Mouse (Mus musculus) lung, embryonic 15.5 days (tissue): ENCODE measurements around the gene Crcp. TPM values are rescaled to one million over a fixed set of nuclear protein-coding genes. Genes with fewer than 3 reads are reported as not detected.

Experiments
- ATAC-seq: fragments of 200-750 bp; cut with Nextera tagmentation; 2 replicates; pipeline ENCODE4 v1.8.0; 2017; ENCODE audit warnings: moderate number of reproducible peaks, borderline replicate concordance; ENCODE audit not compliant: low FRiP score, low TSS enrichment; ENCODE audit errors: extremely low read depth
- H3K27ac ChIP-seq: fragments of 300-500 bp; sonication (generic); 2 replicates; pipeline ENCODE4 v1.5.1; 2015; ENCODE audit warnings: moderate library complexity, mild to moderate bottlenecking, inconsistent platforms
- H3K27me3 ChIP-seq: fragments of 300-500 bp; sonication (generic); 2 replicates; pipeline ENCODE4 v1.6.1; 2015; ENCODE audit warnings: inconsistent platforms
- H3K36me3 ChIP-seq: fragments of 300-500 bp; sonication (generic); 2 replicates; pipeline ENCODE4 v1.6.1; 2015; ENCODE audit warnings: inconsistent platforms
- H3K4me1 ChIP-seq: fragments of 300-500 bp; sonication (generic); 2 replicates; pipeline ENCODE4 v1.6.1; 2015; ENCODE audit warnings: inconsistent platforms
- H3K4me2 ChIP-seq: fragments of 300-500 bp; sonication (generic); 2 replicates; pipeline ENCODE4 v1.6.1; 2015; ENCODE audit warnings: inconsistent platforms, mild to moderate bottlenecking, moderate library complexity
- H3K4me3 ChIP-seq: fragments of 300-500 bp; sonication (generic); 2 replicates; pipeline ENCODE4 v1.5.1; 2015; ENCODE audit warnings: mild to moderate bottlenecking, inconsistent platforms
- H3K9ac ChIP-seq: fragments of 300-500 bp; sonication (generic); 2 replicates; pipeline ENCODE4 v1.6.1; 2015; ENCODE audit warnings: inconsistent platforms
- H3K9me3 ChIP-seq: fragments of 300-500 bp; sonication (generic); 2 replicates; pipeline ENCODE4 v1.6.1; 2016; ENCODE audit warnings: inconsistent platforms
- WGBS: fragments of 180-500 bp; shearing (Covaris S2); methylation state at CpG from one replicate; pipeline ENCODE4 v1.1.7; 2015; 5-methylcytosine and 5-hydroxymethylcytosine counted together
- polyA plus RNA-seq: library from polyadenylated mRNA; unstranded; fragments of >200 nt; fragmentation: Nextera tagmentation; extraction: Ambion mirVana; gene quantifications from 2 replicates; pipeline ENCODE4 v1.2.1, GENCODE M21; 2015

The Crcp gene
- polyA plus RNA-seq, 1 experiment from 2014 or later, result 40.1 TPM

DNA sequence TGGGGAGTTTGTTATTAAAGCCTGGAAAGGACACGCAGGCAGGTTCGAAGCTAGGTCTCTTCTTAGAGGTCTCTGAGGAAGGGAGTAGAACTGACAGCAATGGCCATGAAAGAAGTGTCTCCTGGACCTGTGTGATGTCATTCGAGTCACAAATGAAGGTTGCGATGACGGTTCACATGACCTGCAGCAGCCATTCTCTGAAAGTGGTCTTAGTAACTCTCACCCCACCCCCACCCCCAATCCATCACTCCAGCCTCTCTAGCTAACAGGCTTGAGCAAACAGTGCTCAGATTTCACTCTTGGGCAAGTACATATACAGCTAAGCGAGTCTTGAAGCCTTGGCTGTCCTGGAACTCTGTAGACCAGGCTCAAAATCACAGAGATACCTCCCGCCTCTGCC, 25.9 kb upstream of the Crcp start:
- H3K4me1 ChIP-seq, result peaks cover 21% of the 10 kb centered on the region
- no peaks in the 10 kb centered on the region for H3K9me3 ChIP-seq
- no peaks in the 10 kb centered on the region for H3K36me3 ChIP-seq
- WGBS, result 15% methylated on average over 7 of the region's 7 CpGs
- H3K9ac ChIP-seq, result peak overlapping the region; percentile 72
- peak; percentile 43; the same call in 1 of the 2 replicates for ATAC-seq
- H3K4me3 ChIP-seq, result peak overlapping the region; percentile 62
- peak overlapping the region; percentile 86 for H3K27ac ChIP-seq
- no peaks in the 10 kb centered on the region for H3K27me3 ChIP-seq
- peak overlapping the region; percentile 81 for H3K4me2 ChIP-seq

DNA sequence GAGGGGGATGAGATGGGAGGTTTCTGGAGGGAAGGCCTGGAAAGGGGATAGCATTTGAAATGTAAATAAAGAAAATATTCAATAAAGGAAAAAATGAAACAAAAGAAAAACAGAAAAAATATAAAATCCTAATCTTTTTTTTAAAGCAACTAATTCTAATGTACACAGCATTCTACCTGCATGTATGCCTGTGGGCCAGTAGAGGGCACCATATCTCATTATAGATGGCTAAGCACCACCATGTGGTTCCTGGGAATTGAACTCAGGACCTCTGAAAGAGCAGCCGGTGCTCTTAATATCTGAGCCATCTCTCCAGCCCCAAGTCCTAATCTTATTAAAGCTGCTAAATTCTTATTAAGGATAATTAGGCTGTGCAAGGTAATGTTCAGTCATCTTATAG, 21.7 kb upstream of the Crcp start:
- WGBS, result 86% methylated on average over 1 of the region's 1 CpGs
- Histone ChIP-seq H3K36me3 (peaks cover 8% of the 10 kb centered on the region; the same call in 1 of the 2 replicates), H3K27ac (no peak overlapping the region), H3K4me1 (peaks cover 9% of the 10 kb centered on the region), H3K4me3 (no peak overlapping the region), H3K9me3 (0 out of 2 replicates have a peak, but pooled peaks cover 2% of the 10 kb centered on the region), H3K4me2 (no peak overlapping the region), H3K9ac (no peak overlapping the region), H3K27me3 (no peaks in the 10 kb centered on the region)
- no peak for ATAC-seq

DNA sequence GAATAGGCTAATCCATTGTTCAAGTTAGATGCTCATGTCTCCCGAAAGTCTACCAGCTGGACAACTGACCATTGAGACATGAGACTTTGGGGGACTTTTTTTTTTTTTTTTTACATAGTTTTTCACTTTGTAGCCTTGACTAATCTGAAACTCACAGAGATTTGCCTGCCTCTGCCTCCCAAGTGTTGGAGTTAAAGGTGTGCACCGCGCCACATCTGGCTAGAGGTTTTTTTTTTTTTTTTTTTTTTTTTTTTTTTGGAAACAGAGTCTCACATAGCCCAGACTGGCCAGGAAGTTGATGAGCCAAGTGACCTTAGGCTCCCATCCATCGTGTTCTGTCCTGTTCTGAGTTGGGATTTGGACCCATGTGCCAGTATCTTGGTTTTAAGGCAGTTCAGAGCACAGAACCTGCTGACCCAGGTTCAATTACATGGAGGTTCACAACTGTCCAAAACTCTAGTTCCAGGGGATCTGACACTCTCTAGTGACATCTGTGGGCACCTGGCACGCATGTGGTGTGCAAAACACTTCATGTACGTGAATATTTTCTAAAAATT, 21.0 kb upstream of the Crcp start:
- Histone ChIP-seq H3K27me3 (no peaks in the 10 kb centered on the region), H3K4me3 (no peak overlapping the region), H3K27ac (no peak overlapping the region), H3K4me1 (peaks cover 6% of the 10 kb centered on the region), H3K36me3 (peaks cover 8% of the 10 kb centered on the region; the same call in 1 of the 2 replicates), H3K9ac (no peak overlapping the region), H3K4me2 (no peak overlapping the region), H3K9me3 (0 out of 2 replicates have a peak, but pooled peaks cover 2% of the 10 kb centered on the region)
- 85% methylated on average over 6 of the region's 6 CpGs for WGBS
- ATAC-seq, result no peak

DNA sequence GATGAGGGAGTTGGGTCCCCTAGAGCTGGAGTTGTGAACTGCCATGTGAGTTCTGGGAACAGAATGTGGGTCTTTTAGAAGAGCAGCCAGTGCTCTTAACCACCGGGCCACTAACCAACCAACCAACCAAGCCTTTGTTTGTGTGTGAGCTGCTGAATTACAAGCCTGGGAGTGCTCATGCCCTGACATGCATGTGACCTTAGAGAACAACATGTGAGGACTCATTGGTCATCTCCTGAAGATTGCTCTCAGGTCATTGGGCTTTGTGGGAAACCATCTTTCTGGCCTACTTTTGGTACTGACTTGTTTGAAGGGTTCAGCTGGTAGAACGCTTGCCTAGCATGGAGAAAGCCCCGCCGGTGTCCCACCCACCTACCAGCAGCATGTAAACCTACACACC, 19.3 kb upstream of the Crcp start:
- H3K27ac ChIP-seq, result no peak overlapping the region
- H3K4me2 ChIP-seq, result no peak overlapping the region
- no peak overlapping the region for H3K9ac ChIP-seq
- 0 out of 2 replicates have a peak, but pooled peaks cover 2% of the 10 kb centered on the region for H3K9me3 ChIP-seq
- H3K27me3 ChIP-seq, result no peaks in the 10 kb centered on the region
- peaks cover 10% of the 10 kb centered on the region; the same call in 1 of the 2 replicates for H3K36me3 ChIP-seq
- no peak for ATAC-seq
- 100% methylated on average over 4 of the region's 4 CpGs for WGBS
- no peaks in the 10 kb centered on the region for H3K4me1 ChIP-seq
- H3K4me3 ChIP-seq, result no peak overlapping the region

DNA sequence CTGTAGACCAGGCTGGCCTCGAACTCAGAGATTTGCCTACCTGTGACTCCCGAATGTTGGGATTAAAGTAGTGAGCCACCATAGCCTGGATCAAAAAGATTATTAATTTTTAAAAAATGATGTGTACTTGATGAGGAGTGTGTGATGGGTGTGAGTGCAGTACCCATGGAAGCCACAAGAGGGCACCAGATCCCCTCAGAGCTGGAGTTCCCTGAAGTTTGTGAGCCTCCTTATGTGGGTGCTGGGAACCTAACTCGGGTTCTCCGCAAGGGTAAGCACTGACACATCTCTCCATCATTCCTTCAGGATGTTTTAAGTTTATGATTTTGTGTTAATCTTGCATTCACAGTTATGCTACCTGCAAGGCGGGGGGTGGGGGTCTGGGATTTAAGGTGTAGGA, 18.1 kb upstream of the Crcp start:
- H3K27me3 ChIP-seq, result no peaks in the 10 kb centered on the region
- 0 out of 2 replicates have a peak, but pooled peaks cover 2% of the 10 kb centered on the region for H3K9me3 ChIP-seq
- ATAC-seq, result no peak
- H3K27ac ChIP-seq, result no peak overlapping the region
- H3K9ac ChIP-seq, result no peak overlapping the region
- H3K4me3 ChIP-seq, result no peak overlapping the region
- 94% methylated on average over 5 of the region's 5 CpGs for WGBS
- peaks cover 14% of the 10 kb centered on the region; the same call in 1 of the 2 replicates for H3K36me3 ChIP-seq
- no peaks in the 10 kb centered on the region for H3K4me1 ChIP-seq
- H3K4me2 ChIP-seq, result no peak overlapping the region

DNA sequence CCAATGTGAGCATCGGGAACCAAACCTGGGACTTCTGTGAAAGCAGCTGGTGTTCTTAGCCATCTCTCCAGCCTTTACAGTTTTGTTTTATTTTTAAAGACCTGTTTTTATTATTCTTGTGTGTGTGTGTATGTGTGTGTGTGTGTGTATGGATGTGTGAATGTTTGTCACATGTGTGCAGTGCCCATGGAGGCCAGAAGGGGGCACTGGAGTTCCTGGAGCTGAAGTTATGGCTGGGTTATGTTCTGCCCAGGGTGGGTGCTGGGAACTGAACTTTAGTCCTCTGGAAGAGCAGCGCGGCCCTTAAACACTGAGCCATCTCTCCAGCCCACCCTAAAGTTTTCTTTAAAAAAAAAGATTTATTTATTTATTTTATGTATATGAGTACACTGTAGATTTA, 14.0 kb upstream of the Crcp start:
- Histone ChIP-seq H3K4me2 (no peak overlapping the region), H3K9me3 (0 out of 2 replicates have a peak, but pooled peaks cover 2% of the 10 kb centered on the region), H3K27me3 (no peaks in the 10 kb centered on the region), H3K36me3 (peaks cover 14% of the 10 kb centered on the region; the same call in 1 of the 2 replicates), H3K4me1 (no peaks in the 10 kb centered on the region), H3K4me3 (no peak overlapping the region), H3K9ac (no peak overlapping the region), H3K27ac (no peak overlapping the region)
- 97% methylated on average over 3 of the region's 3 CpGs for WGBS
- no peak for ATAC-seq

DNA sequence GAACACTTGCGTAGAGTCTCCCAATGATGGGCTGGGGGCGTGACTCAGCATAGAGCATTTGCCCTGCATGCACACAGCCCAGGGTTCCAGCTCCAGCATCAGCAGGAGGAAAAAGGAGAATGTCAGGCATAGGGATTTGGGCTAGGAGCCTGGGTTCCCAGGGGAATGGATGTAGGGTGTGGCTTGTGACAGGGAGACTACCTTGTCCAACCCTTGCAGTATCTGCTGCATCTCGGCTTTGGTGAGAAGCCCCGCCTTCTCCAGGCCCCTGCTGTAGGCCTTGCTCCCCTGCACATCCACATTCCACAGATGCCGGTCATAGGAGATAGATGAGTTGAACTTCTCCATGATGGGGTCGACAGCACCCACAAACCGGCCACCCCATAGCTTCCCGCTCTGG, 9.6 kb upstream of the Crcp start:
- 53% methylated on average over 8 of the region's 8 CpGs for WGBS
- H3K9me3 ChIP-seq, result no peaks in the 10 kb centered on the region
- H3K9ac ChIP-seq, result no peak overlapping the region
- H3K4me3 ChIP-seq, result no peak overlapping the region
- no peak overlapping the region for H3K27ac ChIP-seq
- peaks cover 6% of the 10 kb centered on the region; the same call in 1 of the 2 replicates for H3K36me3 ChIP-seq
- H3K4me1 ChIP-seq, result peaks cover 5% of the 10 kb centered on the region; the same call in 1 of the 2 replicates
- H3K27me3 ChIP-seq, result no peaks in the 10 kb centered on the region
- ATAC-seq, result no peak
- no peak overlapping the region for H3K4me2 ChIP-seq

DNA sequence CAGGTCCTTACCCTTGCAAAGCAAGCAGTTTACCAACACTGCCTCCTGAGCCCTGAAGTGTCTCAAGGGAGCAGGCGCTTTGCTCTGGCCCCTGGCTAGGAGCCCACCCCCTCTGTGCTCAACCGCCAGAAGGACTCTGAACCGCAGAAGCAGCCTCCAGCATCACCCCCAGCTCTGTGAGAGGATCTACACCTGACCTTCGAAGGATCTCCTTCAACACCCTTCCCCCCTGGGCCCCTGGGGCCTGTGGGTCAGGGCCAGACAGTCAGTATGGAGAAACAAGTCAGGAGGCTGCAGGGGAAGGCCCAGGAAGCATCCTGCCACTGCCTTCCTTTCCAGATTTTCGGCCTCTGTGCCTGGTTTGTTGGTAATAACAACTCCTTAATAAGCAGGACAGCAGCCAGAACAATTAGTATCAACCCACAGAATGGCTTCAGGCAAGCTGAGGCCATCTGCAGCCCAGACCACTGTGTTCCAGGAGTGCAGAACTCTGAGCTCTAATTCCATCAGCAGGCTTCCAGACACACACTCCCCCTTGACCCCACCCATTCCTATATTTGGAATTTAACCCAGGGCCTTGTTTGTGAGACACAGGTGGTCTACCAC, 7.6 kb upstream of the Crcp start:
- Histone ChIP-seq H3K4me2 (no peak overlapping the region), H3K36me3 (no peaks in the 10 kb centered on the region), H3K4me3 (no peak overlapping the region), H3K27me3 (no peaks in the 10 kb centered on the region), H3K9ac (no peak overlapping the region), H3K27ac (no peak overlapping the region), H3K4me1 (peaks cover 5% of the 10 kb centered on the region; the same call in 1 of the 2 replicates), H3K9me3 (no peaks in the 10 kb centered on the region)
- ATAC-seq, result no peak
- 56% methylated on average over 5 of the region's 5 CpGs for WGBS

DNA sequence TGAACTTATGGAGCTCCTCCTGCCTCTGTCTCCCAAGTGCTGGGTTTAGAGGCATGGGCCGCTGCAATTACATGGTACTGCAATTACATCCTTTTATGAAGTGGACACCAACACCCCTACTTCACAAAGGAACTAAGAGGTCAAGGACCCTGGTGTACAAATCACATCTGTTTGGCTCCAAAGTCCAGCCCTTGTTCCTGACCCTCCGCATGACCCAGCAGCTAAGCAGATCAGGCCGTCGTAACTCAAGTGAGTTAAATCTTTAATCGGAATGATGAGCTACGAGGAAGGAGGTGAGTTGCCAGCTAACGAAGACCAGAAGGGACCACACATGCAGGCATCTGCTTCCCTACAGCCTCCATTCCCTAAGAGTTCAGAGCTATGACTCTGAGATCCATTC, 6.7 kb upstream of the Crcp start:
- no peaks in the 10 kb centered on the region for H3K36me3 ChIP-seq
- 0 out of 2 replicates have a peak, but pooled peaks cover 2% of the 10 kb centered on the region for H3K27me3 ChIP-seq
- H3K9ac ChIP-seq, result no peak overlapping the region
- WGBS, result 73% methylated on average over 7 of the region's 7 CpGs
- no peak overlapping the region for H3K4me3 ChIP-seq
- no peak overlapping the region for H3K27ac ChIP-seq
- peaks cover 5% of the 10 kb centered on the region; the same call in 1 of the 2 replicates for H3K4me1 ChIP-seq
- ATAC-seq, result no peak
- H3K4me2 ChIP-seq, result no peak overlapping the region
- no peaks in the 10 kb centered on the region for H3K9me3 ChIP-seq

DNA sequence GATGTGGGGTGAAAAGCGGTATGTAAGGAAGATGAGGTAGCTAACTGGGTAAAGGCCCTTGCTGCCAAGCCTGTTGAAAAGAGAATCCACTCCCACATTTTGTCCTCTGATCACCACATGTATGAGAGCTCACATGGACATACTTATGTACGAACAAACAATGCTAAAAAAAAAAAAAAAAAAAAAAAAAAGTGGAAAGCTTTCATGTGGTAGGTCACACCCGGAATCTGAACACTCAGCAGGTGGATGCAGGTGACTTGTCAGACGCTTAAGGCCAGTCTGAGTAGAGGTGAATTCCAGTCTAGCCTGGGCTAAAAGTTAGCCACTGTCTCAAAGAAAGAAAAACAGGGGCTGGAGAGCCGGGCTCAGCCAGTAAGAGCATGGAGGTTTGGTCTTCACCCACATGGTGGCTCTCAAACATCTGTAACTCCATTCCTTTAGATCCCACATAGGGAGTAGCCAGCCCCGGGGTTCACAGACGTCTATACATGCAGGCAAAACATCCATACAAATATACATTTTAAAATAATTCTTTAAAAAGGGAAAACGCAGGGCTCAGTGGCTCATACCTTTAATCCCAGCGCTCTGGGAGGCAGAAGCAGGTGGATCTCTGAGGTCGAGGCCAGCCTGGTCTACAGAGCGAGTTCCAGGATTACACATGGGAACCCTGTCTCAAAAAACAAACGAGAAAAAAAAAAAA, 5.9 kb upstream of the Crcp start:
- H3K27me3 ChIP-seq, result 0 out of 2 replicates have a peak, but pooled peaks cover 2% of the 10 kb centered on the region
- peak overlapping the region; percentile 82 for H3K4me2 ChIP-seq
- peak overlapping the region; percentile 59 for H3K4me3 ChIP-seq
- H3K9ac ChIP-seq, result no peak overlapping the region
- H3K36me3 ChIP-seq, result no peaks in the 10 kb centered on the region
- 33% methylated on average over 12 of the region's 12 CpGs for WGBS
- no peak overlapping the region for H3K27ac ChIP-seq
- no peak for ATAC-seq
- no peaks in the 10 kb centered on the region for H3K9me3 ChIP-seq
- H3K4me1 ChIP-seq, result peaks cover 5% of the 10 kb centered on the region; the same call in 1 of the 2 replicates

DNA sequence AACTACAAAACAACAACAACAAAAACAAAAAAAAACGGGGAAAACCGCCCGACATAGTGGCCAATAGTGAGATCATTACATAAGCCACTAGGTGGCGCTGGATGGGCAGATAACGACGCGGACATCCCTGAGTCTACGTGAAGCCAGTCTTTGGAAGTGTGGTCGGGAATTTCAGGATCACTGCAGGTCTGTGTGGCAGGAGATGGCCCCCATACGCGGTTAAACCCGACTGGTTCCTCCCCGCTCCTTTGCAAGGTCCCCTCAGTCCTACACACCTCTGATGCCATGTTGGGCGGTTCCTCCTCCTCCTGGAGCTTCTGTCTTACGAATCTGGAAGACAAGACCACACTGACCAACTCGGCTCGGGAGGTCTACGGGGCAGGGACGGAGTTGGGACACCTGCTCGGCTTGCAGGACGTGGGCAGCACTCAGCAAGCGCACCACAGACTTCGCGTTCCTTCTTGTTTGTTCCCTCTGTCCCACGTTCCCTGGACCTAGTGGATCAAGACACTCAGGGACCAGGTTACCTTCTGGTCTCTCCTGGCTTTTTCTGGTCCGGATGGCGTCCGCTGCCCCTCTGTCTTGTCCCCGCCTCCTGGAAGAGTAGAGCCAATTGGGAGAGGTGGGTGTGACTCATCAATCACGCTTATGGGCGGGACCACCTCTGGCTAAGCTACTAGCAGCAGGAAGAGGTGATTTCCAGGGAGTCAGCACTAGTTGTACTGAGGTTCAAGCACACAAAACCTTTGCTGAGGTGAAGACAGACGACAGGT, 5.1 kb upstream of the Crcp start:
- Histone ChIP-seq H3K36me3 (no peaks in the 10 kb centered on the region), H3K9me3 (no peaks in the 10 kb centered on the region), H3K4me2 (peak overlapping the region; percentile 82), H3K27me3 (0 out of 2 replicates have a peak, but pooled peaks cover 2% of the 10 kb centered on the region), H3K9ac (peak overlapping the region; percentile 39), H3K4me1 (peaks cover 5% of the 10 kb centered on the region; the same call in 1 of the 2 replicates), H3K27ac (peak overlapping the region; percentile 71), H3K4me3 (peak overlapping the region; percentile 59)
- under 1% methylated on average over 32 of the region's 32 CpGs for WGBS
- peak; percentile 89 for ATAC-seq
